Mouse (Mus musculus) liver, postnatal 0 days (tissue): ENCODE results near the gene Olfr1331. TPM values are rescaled to one million over a fixed set of nuclear protein-coding genes. Genes with fewer than 3 reads are reported as not detected.

Source experiments
- ATAC-seq: fragments of 200-750 bp; cut with Nextera tagmentation; 2 replicates; pipeline ENCODE4 v1.8.0; 2017; ENCODE audit warnings: mild to moderate bottlenecking, moderate library complexity
- DNase-seq: peaks from one replicate; pipeline ENCODE4 v3.0.0-alpha.2; 2016
- H3K27ac ChIP-seq: fragments of 300-500 bp; sonication (generic); 2 replicates; pipeline ENCODE4 v1.5.1; 2014; ENCODE audit warnings: antibody characterized with exemption, moderate library complexity, mild to moderate bottlenecking, low read depth
- H3K27me3 ChIP-seq: fragments of 300-500 bp; sonication (generic); 2 replicates; pipeline ENCODE4 v1.6.1; 2014; ENCODE audit warnings: low read length, control low read depth, mixed read lengths; ENCODE audit not compliant: insufficient read depth
- H3K36me3 ChIP-seq: fragments of 300-500 bp; sonication (generic); replicated peaks from 2 replicates; pipeline ENCODE4 v1.6.1; 2014; ENCODE audit warnings: mild to moderate bottlenecking, control low read depth, low read length, moderate library complexity, mixed read lengths; ENCODE audit not compliant: insufficient read depth
- H3K4me1 ChIP-seq: fragments of 300-500 bp; sonication (generic); 2 replicates; pipeline ENCODE4 v1.6.1; 2014; ENCODE audit warnings: antibody characterized with exemption, mild to moderate bottlenecking, control low read depth; ENCODE audit not compliant: insufficient read depth
- H3K4me2 ChIP-seq: fragments of 300-500 bp; sonication (generic); 2 replicates; pipeline ENCODE4 v1.6.1; 2014; ENCODE audit warnings: low read depth, mild to moderate bottlenecking, low read length, moderate library complexity, mixed read lengths
- H3K4me3 ChIP-seq: fragments of 300-500 bp; sonication (generic); 2 replicates; pipeline ENCODE4 v1.5.1; 2014; ENCODE audit warnings: low read depth, low read length
- H3K9ac ChIP-seq: fragments of 300-500 bp; sonication (generic); replicated peaks from 2 replicates; pipeline ENCODE4 v1.6.1; 2014; ENCODE audit warnings: mild to moderate bottlenecking, moderate library complexity
- H3K9me3 ChIP-seq: fragments of 300-500 bp; sonication (generic); 2 replicates; pipeline ENCODE4 v1.6.1; 2016; ENCODE audit warnings: mild to moderate bottlenecking, control low read depth, low read length, mixed read lengths
- CTCF ChIP-seq: sonication (generic); IDR thresholded peaks from 2 replicates; pipeline ENCODE4 v1.5.1; 2016; ENCODE audit warnings: antibody characterized with exemption, low read depth
- EP300 ChIP-seq: IDR thresholded peaks from 2 replicates; pipeline ENCODE4 v1.6.1; 2016; ENCODE audit warnings: antibody characterized with exemption, low read depth, mild to moderate bottlenecking
- WGBS: fragments of 180-500 bp; shearing (Covaris S2); extraction: QIAGEN DNeasy Blood & Tissue Kit; methylation state at CpG from one replicate; pipeline ENCODE4 v1.1.7; 2014; ENCODE audit not compliant: insufficient replicate concordance; 5-methylcytosine and 5-hydroxymethylcytosine counted together
- polyA plus RNA-seq: library from polyadenylated mRNA; unstranded; fragments of >200 nt; fragmentation: Nextera tagmentation; extraction: Ambion mirVana; gene quantifications from 2 replicates; pipeline ENCODE4 v1.2.1, GENCODE M21; 2015

The Olfr1331 gene
- not detected in 2 replicates for polyA plus RNA-seq

DNA sequence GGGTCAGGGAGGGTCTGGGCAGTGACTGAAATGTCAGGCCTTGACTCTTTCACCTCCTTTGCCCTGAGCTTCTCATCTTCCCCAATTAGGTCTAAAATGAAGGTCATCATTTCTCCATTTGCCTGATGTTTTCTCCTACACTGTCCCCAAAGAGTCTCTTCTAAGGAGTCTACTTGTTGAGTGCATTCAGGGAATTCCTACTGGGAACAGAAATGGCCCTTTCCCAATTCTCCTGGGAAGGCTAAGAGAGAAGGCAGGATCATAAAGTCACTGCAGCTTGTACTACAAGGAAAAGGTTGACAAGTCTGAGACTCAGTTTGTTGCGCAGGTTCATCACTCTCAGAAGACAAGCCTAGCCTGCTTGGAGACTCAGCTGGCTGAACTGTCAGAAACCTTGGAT is at the start of gene Olfr1331:
TSS of gene Olfr1331 (plus strand) at position 301 of the 400 bp plus-strand sequence.
- Histone ChIP-seq H3K27me3 (no peaks in the 10 kb centered on the region), H3K27ac (no peak within 1 kb of the TSS), H3K4me1 (no peaks in the 10 kb centered on the region), H3K9ac (no peak within 1 kb of the TSS), H3K36me3 (no peaks in the 10 kb centered on the region), H3K4me3 (no peak within 1 kb of the TSS), H3K4me2 (no peak within 1 kb of the TSS), H3K9me3 (no peaks in the 10 kb centered on the region)
- TF ChIP-seq EP300 = no peak
- no peak for TF ChIP-seq CTCF
- no peak for DNase-seq
- no peak for ATAC-seq
- 89% methylated on average over 1 of the region's 1 CpGs for WGBS

GRCm38 (mm10) chr4:118818921-118819320 is 45.5 kb upstream of the Olfr1331 start:
- no peak for ATAC-seq
- Histone ChIP-seq H3K4me2 (no peak overlapping the region), H3K36me3 (no peaks in the 10 kb centered on the region), H3K27me3 (no peaks in the 10 kb centered on the region), H3K27ac (no peak overlapping the region), H3K9me3 (no peaks in the 10 kb centered on the region), H3K4me3 (no peak overlapping the region), H3K4me1 (no peaks in the 10 kb centered on the region), H3K9ac (no peak overlapping the region)
- TF ChIP-seq EP300 (no peak), CTCF (no peak)
- 75% methylated on average over 1 of the region's 1 CpGs for WGBS
- DNase-seq = no peak

GRCm38 (mm10) chr4:118836179-118836578 is 28.3 kb upstream of the Olfr1331 start, which contains the start of gene Olfr1333:
Olfr1333 (minus strand) TSS chr4:118836279.
- H3K4me1 ChIP-seq = no peaks in the 10 kb centered on the region
- no peak within 1 kb of the TSS for H3K9ac ChIP-seq
- H3K4me2 ChIP-seq = no peak within 1 kb of the TSS
- no peaks in the 10 kb centered on the region for H3K36me3 ChIP-seq
- H3K27ac ChIP-seq = no peak within 1 kb of the TSS
- no peak for ATAC-seq
- no peak within 1 kb of the TSS for H3K4me3 ChIP-seq
- no peaks in the 10 kb centered on the region for H3K9me3 ChIP-seq
- no peaks in the 10 kb centered on the region for H3K27me3 ChIP-seq
- no peak for DNase-seq
- WGBS = 88% methylated on average over 1 of the region's 1 CpGs
- TF ChIP-seq CTCF (no peak), EP300 (no peak)

GRCm38 (mm10) chr4:118861791-118862190 is 2.7 kb upstream of the Olfr1331 start:
- ATAC-seq (no peak), DNase-seq (no peak)
- no peak overlapping the region for H3K4me2 ChIP-seq
- 60% methylated on average over 1 of the region's 1 CpGs for WGBS
- no peaks in the 10 kb centered on the region for H3K9me3 ChIP-seq
- H3K27ac ChIP-seq = no peak overlapping the region
- no peak for TF ChIP-seq CTCF
- no peak for TF ChIP-seq EP300
- no peaks in the 10 kb centered on the region for H3K27me3 ChIP-seq
- H3K4me1 ChIP-seq = no peaks in the 10 kb centered on the region
- H3K9ac ChIP-seq = no peak overlapping the region
- H3K4me3 ChIP-seq = no peak overlapping the region
- no peaks in the 10 kb centered on the region for H3K36me3 ChIP-seq

GRCm38 (mm10) chr4:118862704-118863103 is 1.7 kb upstream of the Olfr1331 start:
- no peaks in the 10 kb centered on the region for H3K9me3 ChIP-seq
- no peak overlapping the region for H3K4me3 ChIP-seq
- H3K9ac ChIP-seq = no peak overlapping the region
- ATAC-seq (no peak), DNase-seq (no peak)
- H3K4me1 ChIP-seq = no peaks in the 10 kb centered on the region
- no peak for TF ChIP-seq CTCF
- no peak for TF ChIP-seq EP300
- no peak overlapping the region for H3K4me2 ChIP-seq
- 60% methylated on average over 4 of the region's 4 CpGs for WGBS
- H3K27me3 ChIP-seq = no peaks in the 10 kb centered on the region
- H3K36me3 ChIP-seq = no peaks in the 10 kb centered on the region
- no peak overlapping the region for H3K27ac ChIP-seq

DNA sequence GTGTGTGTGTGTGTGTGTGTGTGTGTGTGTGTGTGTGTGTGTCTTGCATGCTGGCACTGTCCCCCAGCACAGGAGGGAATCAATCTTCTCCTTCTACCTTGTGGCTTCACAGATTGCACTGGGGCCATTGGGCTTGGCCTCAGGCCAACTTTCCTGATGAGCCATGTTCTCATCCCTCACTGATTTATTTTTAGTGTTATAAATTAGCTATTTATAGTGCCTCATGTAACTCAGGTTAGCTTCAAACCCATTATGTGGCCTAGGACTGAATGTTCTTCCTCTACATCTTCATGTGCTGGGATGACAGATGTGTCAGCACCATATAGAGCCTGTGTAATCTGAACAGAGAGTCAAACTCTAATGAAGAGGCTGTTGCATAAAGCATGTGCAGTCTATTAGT is 3.1 kb downstream of the Olfr1331 start:
- no peak overlapping the region for H3K9ac ChIP-seq
- TF ChIP-seq CTCF = no peak
- no peak for TF ChIP-seq EP300

DNA sequence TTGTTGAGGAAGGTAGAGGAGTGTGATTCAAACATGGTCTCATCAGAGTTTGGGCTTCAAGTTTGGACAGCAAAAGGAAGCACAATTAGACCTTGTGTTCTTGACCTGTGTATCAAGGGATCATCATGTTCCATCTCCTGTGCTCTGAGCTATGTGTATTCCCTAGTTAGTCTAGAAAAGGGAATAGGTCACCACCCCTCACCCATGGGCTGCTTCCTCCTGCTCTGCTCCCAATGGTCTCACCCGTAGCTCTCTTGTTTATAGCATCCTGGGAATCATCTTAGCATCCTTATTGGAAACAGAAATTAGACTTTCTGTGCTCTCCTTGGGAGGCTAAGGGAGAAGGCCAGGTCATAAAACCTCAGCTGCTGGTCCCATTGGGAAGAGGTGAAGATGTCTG is 23.8 kb downstream of the Olfr1331 start, which contains the start of gene Olfr1330:
TSS of gene Olfr1330 (plus strand) at position 301 of the 400 bp plus-strand sequence.
- Histone ChIP-seq H3K27me3 (no peaks in the 10 kb centered on the region), H3K4me2 (no peak within 1 kb of the TSS), H3K9ac (no peak within 1 kb of the TSS), H3K4me1 (no peaks in the 10 kb centered on the region), H3K36me3 (no peaks in the 10 kb centered on the region), H3K9me3 (no peaks in the 10 kb centered on the region), H3K27ac (no peak within 1 kb of the TSS), H3K4me3 (no peak within 1 kb of the TSS)
- WGBS = 83% methylated on average over 1 of the region's 1 CpGs
- no peak for TF ChIP-seq EP300
- no peak for TF ChIP-seq CTCF
- ATAC-seq (no peak), DNase-seq (no peak)

More for the DNA sequence above, 3.1 kb downstream of the Olfr1331 start:
- no peak overlapping the region for H3K27ac ChIP-seq
- no peaks in the 10 kb centered on the region for H3K9me3 ChIP-seq
- DNase-seq (no peak), ATAC-seq (no peak)
- H3K4me2 ChIP-seq = no peak overlapping the region
- H3K36me3 ChIP-seq = no peaks in the 10 kb centered on the region
- H3K27me3 ChIP-seq = no peaks in the 10 kb centered on the region
- no peak overlapping the region for H3K4me3 ChIP-seq
- no peaks in the 10 kb centered on the region for H3K4me1 ChIP-seq
